Mouse (Mus musculus): ENCODE results near the gene Gm21954. TPM values are rescaled to one million over a fixed set of nuclear protein-coding genes. Genes with fewer than 3 reads are reported as not detected.
A peak's percentile ranks its signal among the peaks of the same experiment; 100 is the strongest.

Gm21954 gene
- total RNA-seq, 4 experiments from 2014 or later: not detected

DNA sequence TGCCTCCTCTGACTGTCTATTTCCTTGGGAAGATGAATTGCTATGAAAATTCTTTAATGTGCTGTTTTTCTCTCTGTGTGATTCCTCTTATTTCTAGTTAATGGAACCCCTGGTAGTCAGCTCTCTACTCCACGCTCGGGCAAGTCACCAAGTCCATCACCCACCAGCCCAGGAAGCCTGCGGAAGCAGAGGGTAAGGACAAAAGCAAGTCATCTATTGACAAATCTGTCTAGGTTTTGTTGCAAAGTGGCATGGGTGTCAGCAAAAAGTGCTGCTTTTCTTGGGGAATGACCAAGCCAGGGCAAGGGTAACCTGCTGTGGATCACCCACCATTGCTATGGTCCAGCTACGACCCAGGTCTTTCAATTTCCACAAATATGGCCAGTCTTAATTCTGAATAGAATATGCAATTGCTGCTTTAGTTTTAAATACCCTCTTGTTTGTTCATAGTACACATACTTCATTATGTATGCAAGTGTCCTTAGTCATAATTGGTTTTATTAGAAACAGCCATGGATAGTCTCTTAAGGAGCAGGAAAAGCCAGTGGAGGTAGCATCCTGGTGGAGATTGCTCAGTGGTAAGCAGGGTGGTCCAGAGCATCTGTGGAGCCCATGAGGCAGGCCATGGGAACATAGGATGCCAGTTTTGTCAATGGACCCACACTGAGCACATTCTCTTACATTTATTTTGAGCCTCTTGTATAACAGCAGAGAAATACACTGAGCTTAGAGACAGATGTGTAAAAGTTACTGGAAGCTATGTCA is 8.9 kb downstream of the Gm21954 start:
- no peak for DNase-seq (ENCODE audit: low spot score)

DNA sequence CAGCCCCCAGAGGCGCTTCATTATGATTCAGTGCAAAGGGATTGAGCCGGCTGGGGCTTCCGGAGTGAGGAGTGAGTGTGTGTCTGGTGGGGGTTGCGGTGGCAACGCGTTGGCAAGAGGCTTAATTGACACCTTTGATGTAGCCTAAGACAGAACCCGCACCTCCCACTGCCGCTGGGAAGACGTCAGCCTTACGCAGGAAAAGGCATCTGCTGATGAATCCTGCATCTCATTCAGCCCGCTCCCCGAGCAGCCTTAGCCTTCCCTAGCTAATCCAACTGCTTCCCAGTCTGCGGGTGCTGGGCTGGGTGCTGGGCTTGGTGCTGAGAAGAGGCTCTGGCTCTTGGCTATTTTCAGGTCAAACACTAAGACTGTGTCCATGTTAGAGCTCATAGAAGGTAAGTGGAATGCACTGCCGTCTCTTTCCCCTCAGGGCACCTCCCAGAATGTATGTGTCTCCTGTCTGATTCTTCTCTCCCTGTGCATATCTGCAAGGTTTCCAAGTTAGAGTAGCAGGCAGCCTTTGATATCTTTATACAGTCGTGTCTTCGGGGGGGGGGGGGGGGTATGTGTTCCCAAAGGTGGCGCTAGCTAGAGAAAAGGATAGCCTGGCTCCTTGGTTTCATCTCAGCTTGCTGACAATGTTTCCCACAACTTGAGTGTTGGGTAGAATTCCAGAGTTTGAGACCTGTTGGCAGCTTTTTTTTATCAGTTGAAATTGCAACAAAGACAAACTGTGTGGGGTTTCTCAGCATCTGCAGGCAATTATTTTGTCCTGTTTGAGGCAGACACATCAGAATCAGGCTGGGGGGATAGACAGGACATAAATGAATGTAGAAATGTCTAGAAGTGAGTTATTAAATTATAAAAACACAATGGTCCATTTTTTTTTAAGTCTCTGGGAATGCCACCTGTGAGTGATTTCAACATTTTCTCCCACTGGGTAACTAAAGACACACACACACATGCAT is 10.0 kb downstream of the Gm21954 start:
- DNase-seq (ENCODE audit: low spot score): no peak

DNA sequence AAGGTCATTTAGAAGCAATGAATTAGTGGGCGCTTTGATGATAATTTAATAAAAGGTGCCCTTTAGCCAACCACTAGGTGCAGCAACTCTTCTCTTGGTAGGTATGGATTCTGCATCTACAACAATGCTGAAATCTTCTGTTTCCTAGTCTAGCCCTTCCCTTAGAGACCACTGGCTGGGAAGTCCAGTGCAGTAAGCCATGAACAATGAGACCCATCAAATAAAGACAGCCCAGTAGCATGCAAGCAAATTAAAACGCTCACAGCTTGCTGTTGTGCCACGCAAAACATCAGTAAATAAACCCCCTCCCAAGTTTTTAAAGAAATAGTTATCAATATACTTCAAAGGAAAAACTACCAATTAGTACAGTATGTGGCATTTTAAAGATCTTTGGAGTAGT is 10.9 kb downstream of the Gm21954 start:
- DNase-seq (ENCODE audit: low spot score): no peak

DNA sequence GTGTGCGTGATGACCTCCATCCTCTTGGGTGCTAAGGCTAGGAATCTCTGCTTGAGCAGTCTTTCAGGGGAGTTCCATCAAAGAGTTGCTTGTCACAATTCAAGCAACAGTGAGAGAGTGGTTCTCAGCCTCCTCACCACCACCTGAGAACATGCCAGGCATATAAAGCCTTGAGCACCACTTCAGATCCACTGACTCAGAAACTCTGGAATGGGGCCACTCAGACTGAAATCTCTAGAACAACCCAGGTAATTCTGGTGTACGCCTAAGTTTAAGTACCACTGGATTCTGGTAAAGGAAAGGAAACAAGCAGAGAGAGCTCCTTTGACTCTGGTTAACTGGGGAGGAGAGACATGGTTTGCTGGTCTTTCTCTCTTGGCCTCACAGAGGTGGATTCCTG is 19.5 kb downstream of the Gm21954 start:
- DNase-seq (ENCODE audit: low spot score): no peak

DNA sequence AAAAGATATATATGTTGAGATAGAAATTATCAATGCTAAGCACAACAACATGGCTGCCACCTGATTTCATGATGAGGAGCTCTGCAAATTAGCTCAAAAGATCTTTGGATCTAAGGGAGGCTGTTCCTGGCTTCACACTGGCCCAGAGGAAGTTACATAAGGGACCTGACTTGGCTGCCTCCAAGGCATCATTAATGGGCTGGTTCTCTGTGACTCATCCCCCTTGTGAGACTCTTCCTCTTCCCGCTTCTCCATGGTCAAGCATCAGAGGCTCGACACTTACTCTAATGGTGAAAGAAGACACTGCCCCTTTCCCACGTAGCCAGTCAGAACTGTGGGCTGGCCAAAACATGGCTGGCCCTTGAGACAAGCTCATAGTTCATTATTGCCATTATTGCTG is 20.1 kb downstream of the Gm21954 start:
- no peak for DNase-seq (ENCODE audit: low spot score)

DNA sequence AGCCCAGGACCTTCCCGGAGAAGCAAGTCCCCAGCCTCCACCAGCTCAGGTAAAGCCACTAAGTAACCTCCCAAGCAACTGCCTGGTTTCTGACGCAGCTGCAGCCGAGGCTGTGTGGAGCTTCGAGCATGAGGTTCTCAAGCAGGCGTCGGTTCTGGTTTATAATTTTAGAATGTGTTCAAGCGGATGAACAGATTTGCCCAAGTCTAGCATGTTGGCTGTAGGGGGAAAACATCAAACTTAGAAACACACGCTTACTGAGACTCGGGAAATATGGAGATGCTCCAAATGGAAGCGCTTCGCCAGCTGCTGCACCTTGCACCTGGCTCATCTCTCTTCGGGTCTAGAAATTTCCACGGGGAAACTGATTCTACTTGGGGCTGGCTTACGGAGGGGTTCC is 21.0 kb downstream of the Gm21954 start:
- DNase-seq (ENCODE audit: low spot score): no peak

DNA sequence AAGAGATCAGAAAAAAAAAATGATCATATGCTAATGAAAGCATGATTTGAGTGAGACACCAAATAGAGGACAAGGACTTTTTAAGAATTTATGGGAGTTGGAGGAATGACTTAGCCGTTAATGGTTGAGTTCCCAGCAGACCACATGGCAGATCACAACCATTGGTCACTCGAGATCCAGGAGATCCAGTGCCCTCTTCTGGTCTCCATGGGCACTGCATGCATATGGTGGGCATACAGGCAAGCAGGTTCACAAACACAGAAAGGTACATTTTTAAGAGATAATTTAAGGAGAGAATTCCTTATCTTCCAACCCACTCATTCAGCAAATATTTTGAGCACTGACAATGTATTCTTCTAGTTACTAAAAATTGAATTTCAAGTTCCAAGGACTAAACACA is 22.9 kb downstream of the Gm21954 start:
- no peak for DNase-seq (ENCODE audit: low spot score)

DNA sequence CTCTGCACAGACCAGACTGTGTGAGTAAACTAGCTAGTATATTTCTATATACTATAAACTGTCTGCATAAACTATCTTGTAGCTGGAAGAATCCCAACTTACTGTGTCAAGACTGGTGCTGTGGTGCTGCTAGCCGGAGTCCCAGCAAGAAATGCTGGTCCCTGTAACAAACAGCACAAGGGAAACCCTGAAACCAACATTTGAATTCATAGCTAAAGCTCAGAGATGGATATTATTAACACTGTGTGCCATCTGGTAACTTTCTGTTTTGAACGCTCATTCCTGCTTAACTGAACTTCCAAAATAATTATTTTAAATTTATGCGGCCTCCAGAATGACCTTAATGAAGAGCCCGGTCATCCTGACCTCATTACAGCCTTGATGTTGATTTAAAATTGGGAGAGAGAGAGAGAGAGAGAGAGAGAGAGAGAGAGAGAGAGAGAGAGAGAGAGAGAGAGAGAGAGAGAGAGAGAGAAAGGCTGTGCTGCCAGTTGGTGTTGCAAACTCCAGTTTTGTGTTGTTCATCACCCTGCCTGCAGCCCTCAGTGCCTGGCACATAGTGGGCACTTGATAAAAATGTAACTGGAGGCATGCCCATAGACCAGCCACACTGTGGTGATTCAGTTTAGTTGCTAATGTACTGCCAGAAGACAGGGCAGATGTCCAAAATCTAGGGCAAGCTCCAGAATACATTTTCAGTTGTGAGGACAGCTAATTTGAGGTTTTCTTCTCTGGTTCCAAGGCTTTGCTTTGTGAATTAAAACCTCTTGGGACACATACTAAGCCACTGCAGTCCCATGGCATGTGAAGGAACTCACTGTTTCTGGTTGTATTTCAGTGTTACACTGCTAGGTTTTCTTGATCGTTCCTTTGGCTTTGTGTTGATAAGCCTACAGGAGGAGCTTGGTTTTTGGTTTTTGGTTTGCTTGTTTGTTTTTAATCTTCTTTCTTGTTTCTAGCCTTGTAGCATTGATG is 24.2 kb downstream of the Gm21954 start:
- DNase-seq (ENCODE audit: low spot score): peak; percentile 66

DNA sequence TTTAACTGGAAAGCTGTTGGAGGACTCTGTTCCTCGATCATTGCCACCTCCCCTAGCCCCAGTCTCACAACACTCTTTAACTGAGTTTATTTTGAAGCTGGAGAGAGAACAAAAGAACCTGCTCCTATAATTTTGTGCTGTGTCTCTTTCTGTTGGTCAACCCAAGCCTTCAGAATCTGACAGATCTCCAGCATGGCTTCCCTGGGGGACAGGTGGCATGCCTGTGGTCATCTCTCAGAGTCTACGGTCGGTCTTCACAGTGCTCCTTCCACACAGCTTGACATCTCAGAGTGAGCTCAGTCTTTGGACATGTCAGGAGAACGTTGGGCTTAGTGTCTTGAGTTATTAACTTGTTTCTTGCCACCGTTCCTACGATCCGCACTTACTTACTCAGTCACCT is 25.3 kb downstream of the Gm21954 start:
- DNase-seq (ENCODE audit: low spot score): no peak

DNA sequence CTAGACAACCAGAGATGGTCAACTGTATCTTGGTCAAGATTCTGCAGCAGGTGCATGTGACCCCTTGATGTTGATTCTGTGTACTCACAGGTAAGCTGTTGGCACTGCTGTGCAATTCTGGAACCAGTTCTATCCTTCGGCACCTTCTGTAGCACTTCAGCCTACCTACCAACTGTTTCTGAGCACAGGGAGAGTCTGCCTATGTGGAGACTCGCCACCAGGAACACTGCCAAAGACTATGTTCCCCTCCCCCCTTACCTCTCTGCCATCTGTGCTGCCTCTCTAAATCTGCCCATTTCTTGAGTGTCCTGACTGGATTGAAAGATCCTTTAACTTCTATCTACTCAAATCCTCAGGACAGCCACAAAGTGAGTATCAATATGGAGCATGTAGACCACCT is 28.3 kb downstream of the Gm21954 start:
- no peak for DNase-seq (ENCODE audit: low spot score)

DNA sequence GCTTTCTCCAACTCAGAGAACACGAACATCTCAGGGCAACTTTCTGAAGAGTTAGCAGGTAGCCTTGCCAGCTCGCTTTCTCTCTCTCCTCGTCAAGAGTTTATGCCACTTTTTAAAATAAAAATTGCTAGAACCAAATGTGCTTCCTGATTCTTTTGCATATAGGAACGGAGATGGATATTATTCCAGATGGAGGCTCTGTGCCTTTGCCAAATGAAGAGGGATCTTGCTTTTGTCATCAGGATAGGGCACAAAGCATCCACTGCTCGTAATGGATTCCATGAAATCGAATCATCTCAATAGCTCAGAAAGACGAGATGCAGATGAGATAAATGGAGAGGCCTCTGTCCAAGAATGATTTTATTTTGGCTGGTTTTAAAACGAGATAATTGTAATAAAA is 28.7 kb downstream of the Gm21954 start:
- DNase-seq (ENCODE audit: low spot score): no peak

DNA sequence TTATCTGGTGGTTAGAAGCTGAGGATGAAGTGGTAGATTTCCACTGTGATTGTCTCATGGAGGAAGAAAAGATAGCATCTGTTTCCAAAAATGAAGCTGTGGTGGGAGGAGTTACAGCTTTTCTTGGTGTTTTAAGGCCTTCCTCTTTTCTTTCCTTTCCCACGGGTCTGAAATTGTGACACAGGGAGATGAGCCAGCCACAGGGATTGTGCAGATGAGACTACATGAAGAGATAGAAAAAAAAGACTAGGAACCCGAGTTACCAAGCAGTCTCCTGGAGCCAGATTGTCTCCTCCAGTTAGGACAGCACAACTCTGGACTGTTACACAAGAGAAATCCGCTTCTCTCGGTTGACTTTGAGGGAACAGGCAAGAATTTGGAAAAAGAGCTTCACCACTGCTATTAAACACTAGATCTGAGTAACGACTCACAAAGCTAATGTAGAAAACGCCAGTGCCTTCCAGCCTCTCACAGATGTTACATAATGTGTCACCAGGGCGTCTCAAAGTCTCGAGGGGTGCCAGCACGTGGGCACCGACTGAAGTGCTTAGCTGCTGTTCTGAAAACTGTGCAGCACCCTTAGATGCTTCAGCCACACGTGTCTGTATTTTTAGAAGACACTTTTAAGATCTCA is 29.9 kb downstream of the Gm21954 start:
- DNase-seq (ENCODE audit: low spot score): no peak

DNA sequence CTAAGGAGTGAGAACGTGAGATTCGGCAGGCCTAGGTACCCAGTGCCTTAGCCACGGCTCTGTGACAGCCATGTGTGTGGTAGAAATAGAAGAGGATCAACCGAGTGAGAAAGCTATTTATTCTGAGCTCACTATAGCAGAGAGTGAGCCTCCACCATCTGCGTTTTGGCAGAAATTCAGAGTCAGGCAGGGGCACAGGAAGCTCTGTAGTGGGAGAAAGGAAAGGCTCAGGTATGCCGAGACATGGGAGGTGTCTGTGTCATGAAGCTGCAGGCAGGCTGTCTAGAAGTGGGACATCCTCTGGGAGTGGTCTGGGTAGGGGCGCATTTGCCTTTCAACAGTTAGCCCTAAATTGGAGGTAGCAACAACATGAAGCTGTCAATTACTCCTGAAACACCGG is 31.7 kb downstream of the Gm21954 start:
- DNase-seq (ENCODE audit: low spot score): no peak

DNA sequence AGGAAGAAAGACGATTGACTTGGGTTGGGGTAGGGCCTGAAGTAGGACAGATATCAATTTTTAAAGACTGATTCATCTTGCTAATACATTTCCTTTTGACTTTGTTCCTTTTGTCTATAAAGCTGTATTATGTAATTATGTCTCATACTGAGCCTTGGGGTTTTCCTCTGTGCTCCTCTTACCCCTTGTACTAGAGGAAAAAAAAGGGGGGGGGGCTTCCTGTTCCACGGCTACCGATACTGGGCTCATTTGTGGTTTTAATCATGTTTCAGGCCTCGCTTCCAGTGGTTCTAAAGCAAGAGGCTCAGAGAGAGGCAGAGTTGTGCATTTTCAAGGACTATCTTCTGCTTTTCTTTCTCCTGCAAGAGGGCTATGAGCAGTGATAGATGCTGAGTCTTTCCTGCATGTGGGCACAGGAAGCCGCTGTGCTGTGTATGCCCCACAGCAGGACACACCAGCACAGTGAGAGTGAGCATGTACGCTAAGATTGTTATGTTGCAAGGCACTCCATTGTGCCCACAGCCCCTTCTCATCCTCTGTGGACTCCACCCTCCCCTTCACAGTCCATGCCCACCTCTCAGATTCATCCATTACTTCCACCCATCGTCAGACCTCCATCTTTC is 33.1 kb downstream of the Gm21954 start:
- no peak for DNase-seq (ENCODE audit: low spot score)

DNA sequence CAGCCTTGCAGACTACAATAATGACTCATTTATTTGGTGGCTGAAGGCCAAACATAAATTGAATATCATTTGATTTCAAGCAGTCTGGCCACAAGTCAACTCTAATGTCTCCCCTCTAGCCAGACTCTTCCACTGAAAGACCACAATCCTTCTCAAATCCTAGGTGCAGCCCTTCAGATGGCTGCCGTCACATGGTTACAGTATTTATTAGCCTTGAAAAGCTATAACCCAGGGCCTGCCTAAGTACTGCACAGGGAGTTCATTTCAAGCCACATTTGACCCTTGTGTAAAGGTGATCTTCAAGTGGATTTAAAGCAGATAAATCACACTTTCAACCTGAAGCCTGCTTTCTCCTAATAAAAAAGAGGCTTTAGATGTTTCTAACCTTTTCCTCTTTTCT is 37.7 kb downstream of the Gm21954 start:
- no peak for DNase-seq (ENCODE audit: low spot score)

DNA sequence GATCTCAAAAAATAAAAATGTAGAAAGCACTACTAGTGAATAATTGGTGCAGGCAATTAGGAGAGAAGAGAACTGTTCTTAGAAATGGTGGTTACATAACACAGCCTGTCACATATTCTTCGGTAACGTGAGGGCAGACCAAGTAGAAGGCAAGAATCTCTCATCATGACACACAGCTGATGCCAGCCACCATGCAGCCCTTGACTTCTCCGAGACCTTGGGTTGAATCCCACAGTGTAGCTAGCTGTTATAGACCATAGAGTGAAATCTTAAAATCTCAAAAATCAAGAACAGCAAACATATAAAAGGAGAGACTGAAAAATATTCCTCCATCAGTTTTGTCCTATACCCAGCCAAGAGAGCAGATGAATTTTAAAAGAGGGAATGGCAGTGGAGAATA is 40.8 kb downstream of the Gm21954 start:
- DNase-seq (ENCODE audit: low spot score): no peak

DNA sequence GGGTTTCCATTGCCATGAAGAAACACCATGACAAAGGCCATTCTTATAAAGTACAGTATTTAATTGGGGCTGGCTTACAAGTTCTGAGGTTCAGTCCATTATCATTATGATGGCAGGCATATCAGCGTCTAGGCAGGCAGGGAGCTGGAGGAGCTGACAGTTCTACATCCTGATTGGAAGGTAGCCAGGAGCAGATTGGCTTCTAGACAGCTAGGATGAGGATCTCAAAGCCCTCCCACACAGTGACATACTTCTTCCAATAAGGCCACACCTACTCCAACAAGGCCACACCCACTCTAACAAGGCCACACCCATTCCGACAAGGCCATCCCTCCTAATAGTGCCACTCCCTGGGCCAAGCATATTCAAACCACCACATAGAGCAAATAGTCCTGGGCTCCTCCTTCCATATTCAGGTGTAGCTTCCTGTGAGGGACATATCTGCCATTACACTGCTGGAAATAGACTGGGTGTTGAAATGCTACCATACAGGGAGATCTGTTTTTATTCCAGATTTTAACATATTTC is 41.9 kb downstream of the Gm21954 start:
- DNase-seq (ENCODE audit: low spot score): no peak

DNA sequence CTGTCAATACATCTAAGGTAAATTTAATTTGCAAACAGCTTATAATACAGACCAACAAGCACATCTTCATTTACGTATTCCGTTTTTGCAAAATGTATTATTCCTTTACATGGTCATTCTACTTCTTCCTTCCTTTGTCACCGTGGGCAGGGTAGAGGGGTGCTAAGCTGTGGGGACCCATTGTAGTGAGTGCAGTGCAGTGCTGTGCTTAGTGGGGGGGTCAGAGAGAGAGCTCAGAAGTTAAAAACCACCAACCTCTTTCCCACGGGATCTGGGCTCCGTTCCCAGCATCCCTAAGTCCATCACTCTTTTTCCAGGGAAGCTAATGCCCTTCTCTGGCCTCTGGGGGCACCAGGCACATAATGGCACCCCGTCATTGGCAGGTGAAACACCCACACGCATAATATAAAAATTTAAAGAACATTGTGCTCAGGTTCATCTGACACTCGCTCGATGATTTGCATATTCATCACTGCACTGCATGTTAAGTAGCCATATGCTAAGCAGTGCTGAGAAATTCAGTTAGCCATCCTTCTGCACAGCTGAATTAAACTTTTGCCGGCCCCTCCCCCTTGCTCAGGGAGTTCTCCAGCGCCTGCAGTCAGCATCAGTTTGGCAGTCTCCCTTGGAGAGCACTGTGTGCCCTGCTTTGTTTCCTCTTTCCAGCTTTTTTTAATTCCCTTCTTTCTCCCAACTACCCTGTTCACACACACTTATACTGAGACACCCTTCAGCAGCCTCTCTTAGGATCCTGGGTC is 48.2 kb downstream of the Gm21954 start:
- no peak for DNase-seq (ENCODE audit: low spot score)

DNA sequence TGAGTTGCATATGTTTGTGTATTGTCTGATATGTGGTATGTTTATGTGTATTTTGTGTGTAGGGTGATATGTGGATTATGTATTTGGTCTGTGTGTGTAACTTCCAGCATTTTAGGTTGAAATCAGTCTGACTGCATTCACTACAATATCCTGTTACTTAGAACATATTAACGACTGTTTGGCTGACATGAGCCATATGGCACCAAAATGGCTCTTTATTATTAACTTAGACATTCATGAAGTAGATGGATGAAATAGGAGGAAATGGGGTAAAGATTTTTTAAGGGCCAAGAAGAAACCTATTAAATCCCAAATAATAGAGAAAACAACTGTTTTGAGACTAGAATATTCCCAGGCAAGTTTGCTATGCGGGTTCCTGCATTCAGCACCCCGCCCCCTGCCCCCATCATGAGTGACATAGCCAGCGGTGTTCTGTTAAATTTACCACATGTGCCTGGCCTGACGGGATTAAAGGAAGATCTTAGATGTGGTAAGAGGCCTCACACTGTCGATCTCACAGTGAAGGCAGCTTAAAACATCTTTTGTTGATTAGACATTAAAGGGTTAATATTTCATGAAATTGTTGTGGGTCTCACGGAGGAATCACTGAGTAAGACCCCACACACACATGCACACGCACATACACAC is 51.5 kb downstream of the Gm21954 start:
- DNase-seq (ENCODE audit: low spot score): no peak
